Mouse (Mus musculus) myocyte (in vitro differentiated cells): ENCODE measurements around the gene Tacr2.

ENCODE experiments used
- E2F4 ChIP-seq: IDR thresholded peaks from one replicate; pipeline ENCODE4 v1.6.1; 2011; ENCODE audit warnings: mild to moderate bottlenecking, control low read depth, moderate library complexity; ENCODE audit not compliant: insufficient read depth
- MAX ChIP-seq: IDR thresholded peaks from one replicate; pipeline ENCODE4 v1.6.1; 2011; ENCODE audit warnings: low read depth, mild to moderate bottlenecking, control low read depth
- MYOD1 ChIP-seq, 3 experiments: IDR thresholded peaks; one replicate each; pipeline ENCODE4 v1.6.1; 2011; ENCODE audit warnings: control low read depth in 2 of 3, low read depth in 2 of 3, mild to moderate bottlenecking in 2 of 3, moderate library complexity in 1 of 3; ENCODE audit not compliant: insufficient read length in 2 of 3, control insufficient read depth in 1 of 3
- MYOG ChIP-seq, 3 experiments: IDR thresholded peaks; one replicate each; pipeline ENCODE4 v1.6.1; 2011; ENCODE audit warnings: control low read depth in 2 of 3, low read depth in 2 of 3, mild to moderate bottlenecking in 2 of 3; ENCODE audit not compliant: insufficient read length in 2 of 3, control insufficient read depth in 1 of 3, insufficient read depth in 1 of 3
- POLR2A ChIP-seq: IDR thresholded peaks from one replicate; pipeline ENCODE4 v1.6.1; 2011; ENCODE audit warnings: low read depth, mild to moderate bottlenecking, control low read depth, moderate library complexity; ENCODE audit not compliant: insufficient read length
- USF1 ChIP-seq: IDR thresholded peaks from one replicate; pipeline ENCODE4 v1.6.1; 2011; ENCODE audit warnings: low read depth, mild to moderate bottlenecking, control low read depth, moderate library complexity

GRCm38 (mm10) chr10:62282782-62283181 is 30.5 kb downstream of the Tacr2 start:
- TF ChIP-seq E2F4 (no peak), POLR2A (no peak), MYOD1 (IDR thresholded peaks at IDR 0.05; ENCODE audit: control insufficient read depth in 1 of 3, insufficient read length in 2 of 3, low read depth in 2 of 3) (no peak), MAX (no peak), MYOG (IDR thresholded peaks at IDR 0.05; ENCODE audit: control insufficient read depth in 1 of 3, insufficient read depth in 1 of 3, insufficient read length in 2 of 3, low read depth in 2 of 3) (no peak), USF1 (no peak)
